Mouse (Mus musculus) embryonic facial prominence, embryonic 15.5 days (tissue): Measurements from ENCODE around the gene Tspan32. TPM values are rescaled to one million over a fixed set of nuclear protein-coding genes. Genes with fewer than 3 reads are reported as not detected.

ENCODE experiments used
- ATAC-seq: fragments of 200-750 bp; cut with Nextera tagmentation; 2 replicates; pipeline ENCODE4 v1.8.0; 2017; ENCODE audit warnings: low read depth, moderate TSS enrichment; ENCODE audit not compliant: insufficient number of reproducible peaks, low FRiP score, low TSS enrichment
- H3K27ac ChIP-seq: fragments of 300-500 bp; sonication (generic); replicated peaks from 2 replicates; pipeline ENCODE4 v1.5.1; 2015; ENCODE audit warnings: mild to moderate bottlenecking, inconsistent platforms
- H3K27me3 ChIP-seq: fragments of 300-500 bp; sonication (generic); 2 replicates; pipeline ENCODE4 v1.6.1; 2015; ENCODE audit warnings: inconsistent platforms
- H3K36me3 ChIP-seq: fragments of 300-500 bp; sonication (generic); 2 replicates; pipeline ENCODE4 v1.6.1; 2015; ENCODE audit warnings: mild to moderate bottlenecking, inconsistent platforms
- H3K4me1 ChIP-seq: fragments of 300-500 bp; sonication (generic); 2 replicates; pipeline ENCODE4 v1.6.1; 2015; ENCODE audit warnings: inconsistent platforms
- H3K4me2 ChIP-seq: fragments of 300-500 bp; sonication (generic); replicated peaks from 2 replicates; pipeline ENCODE4 v1.6.1; 2015; ENCODE audit warnings: mild to moderate bottlenecking, inconsistent platforms
- H3K4me3 ChIP-seq: fragments of 300-500 bp; sonication (generic); replicated peaks from 2 replicates; pipeline ENCODE4 v1.5.1; 2015; ENCODE audit warnings: mild to moderate bottlenecking, inconsistent platforms
- H3K9ac ChIP-seq: fragments of 300-500 bp; sonication (generic); 2 replicates; pipeline ENCODE4 v1.6.1; 2015; ENCODE audit warnings: inconsistent platforms
- H3K9me3 ChIP-seq: fragments of 300-500 bp; sonication (generic); replicated peaks from 2 replicates; pipeline ENCODE4 v1.6.1; 2016; ENCODE audit warnings: inconsistent platforms
- WGBS: fragments of 180-500 bp; shearing (Covaris S2); methylation state at CpG from one replicate; pipeline ENCODE4 v1.1.7; 2015; 5-methylcytosine and 5-hydroxymethylcytosine counted together
- polyA plus RNA-seq: library from polyadenylated mRNA; unstranded; fragments of >200 nt; fragmentation: Nextera tagmentation; extraction: Ambion mirVana; gene quantifications from 2 replicates; pipeline ENCODE4 v1.2.1, GENCODE M21; 2015

Tspan32 gene
- polyA plus RNA-seq, 1 experiment from 2014 or later, result 4.9 TPM

GRCm38 (mm10) chr7:143049841-143050816 lies 45.3 kb downstream of the Tspan32 start:
- Histone ChIP-seq H3K4me3 (no peak overlapping the region), H3K36me3 (no peaks in the 10 kb centered on the region), H3K4me2 (no peak overlapping the region), H3K4me1 (peaks cover 24% of the 10 kb centered on the region), H3K27ac (no peak overlapping the region), H3K27me3 (no peaks in the 10 kb centered on the region), H3K9me3 (no peaks in the 10 kb centered on the region), H3K9ac (no peak overlapping the region)
- no peak for ATAC-seq
- 88% methylated on average over 3 of the region's 3 CpGs for WGBS

DNA sequence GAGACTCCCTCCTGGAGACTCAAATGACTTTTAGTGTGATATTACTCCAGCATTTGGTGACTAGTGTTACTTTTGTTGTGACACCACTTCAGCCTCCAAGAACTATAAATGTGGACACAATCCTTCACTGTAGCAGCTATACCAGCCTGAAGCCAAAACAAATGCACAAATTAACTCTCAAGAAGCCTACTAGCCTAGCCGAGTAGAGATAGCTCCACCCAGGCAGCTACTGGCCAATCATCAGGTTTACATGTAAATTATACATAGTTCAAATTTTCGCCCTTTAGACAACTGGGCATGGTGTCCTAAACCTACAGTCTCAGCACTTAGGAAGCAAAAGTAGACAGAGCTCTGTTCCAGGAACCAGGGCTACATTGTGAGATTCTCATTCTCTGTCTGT lies 46.5 kb downstream of the Tspan32 start:
- Histone ChIP-seq H3K9me3 (no peaks in the 10 kb centered on the region), H3K9ac (no peak overlapping the region), H3K27ac (no peak overlapping the region), H3K36me3 (no peaks in the 10 kb centered on the region), H3K4me1 (peaks cover 36% of the 10 kb centered on the region), H3K4me3 (no peak overlapping the region), H3K4me2 (no peak overlapping the region), H3K27me3 (no peaks in the 10 kb centered on the region)
- no peak for ATAC-seq
- 48% methylated on average over 2 of the region's 2 CpGs for WGBS

GRCm38 (mm10) chr7:143052626-143053007 lies 47.8 kb downstream of the Tspan32 start, which contains the start of gene Cd81:
Gene Cd81, plus strand, starts transcription at chr7:143052739.
- H3K4me1 ChIP-seq, result peaks cover 49% of the 10 kb centered on the region
- no peaks in the 10 kb centered on the region for H3K27me3 ChIP-seq
- H3K4me2 ChIP-seq, result peak within 1 kb of the TSS; percentile 85
- H3K4me3 ChIP-seq, result peak within 1 kb of the TSS; percentile 77
- no peaks in the 10 kb centered on the region for H3K9me3 ChIP-seq
- peak within 1 kb of the TSS; percentile 93 for H3K27ac ChIP-seq
- WGBS, result under 1% methylated on average over 30 of the region's 37 CpGs
- no peaks in the 10 kb centered on the region for H3K36me3 ChIP-seq
- ATAC-seq, result peak; percentile 82
- H3K9ac ChIP-seq, result peak within 1 kb of the TSS; percentile 90

- Histone ChIP-seq H3K4me3 (peak overlapping the region; percentile 77), H3K4me1 (peaks cover 55% of the 10 kb centered on the region), H3K27ac (peak overlapping the region; percentile 93), H3K9me3 (no peaks in the 10 kb centered on the region), H3K4me2 (peak overlapping the region; percentile 85), H3K27me3 (no peaks in the 10 kb centered on the region), H3K36me3 (no peaks in the 10 kb centered on the region), H3K9ac (peak overlapping the region; percentile 90)
- ATAC-seq, result peak; percentile 83
- under 1% methylated on average over 46 of the region's 46 CpGs for WGBS
Measured at GRCm38 (mm10) chr7:143053008-143053899, 48.4 kb downstream of the Tspan32 start.

- H3K4me1 ChIP-seq, result peaks cover 64% of the 10 kb centered on the region
- H3K36me3 ChIP-seq, result no peaks in the 10 kb centered on the region
- peak overlapping the region; percentile 93 for H3K27ac ChIP-seq
- H3K4me3 ChIP-seq, result peak overlapping the region; percentile 77
- peak overlapping the region; percentile 85 for H3K4me2 ChIP-seq
- H3K27me3 ChIP-seq, result no peaks in the 10 kb centered on the region
- WGBS, result 26% methylated on average over 11 of the region's 11 CpGs
- peak overlapping the region; percentile 90 for H3K9ac ChIP-seq
- H3K9me3 ChIP-seq, result no peaks in the 10 kb centered on the region
- no peak for ATAC-seq
Measured at GRCm38 (mm10) chr7:143053961-143054611, 49.2 kb downstream of the Tspan32 start.

DNA sequence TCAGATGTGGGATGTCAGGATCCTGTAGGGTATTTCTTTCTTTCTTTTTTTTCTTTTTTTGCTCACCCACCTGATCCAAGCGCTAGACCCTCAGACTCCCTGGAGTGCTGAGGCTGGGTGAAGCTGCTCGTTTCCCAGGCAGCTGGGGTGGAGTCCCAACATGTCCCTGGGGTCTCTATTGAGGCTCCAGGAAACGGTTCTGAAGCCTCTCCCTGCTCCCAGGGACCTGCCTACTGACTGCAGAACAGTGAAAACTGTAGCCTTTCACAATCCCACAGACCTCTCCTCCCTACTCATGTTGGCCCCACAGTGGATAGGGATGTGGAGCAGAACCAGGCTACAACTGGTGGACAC lies 49.7 kb downstream of the Tspan32 start:
- H3K27ac ChIP-seq, result 0 out of 2 replicates have a peak overlapping the region, but pooled peaks have one; percentile 68
- H3K4me1 ChIP-seq, result peaks cover 69% of the 10 kb centered on the region

DNA sequence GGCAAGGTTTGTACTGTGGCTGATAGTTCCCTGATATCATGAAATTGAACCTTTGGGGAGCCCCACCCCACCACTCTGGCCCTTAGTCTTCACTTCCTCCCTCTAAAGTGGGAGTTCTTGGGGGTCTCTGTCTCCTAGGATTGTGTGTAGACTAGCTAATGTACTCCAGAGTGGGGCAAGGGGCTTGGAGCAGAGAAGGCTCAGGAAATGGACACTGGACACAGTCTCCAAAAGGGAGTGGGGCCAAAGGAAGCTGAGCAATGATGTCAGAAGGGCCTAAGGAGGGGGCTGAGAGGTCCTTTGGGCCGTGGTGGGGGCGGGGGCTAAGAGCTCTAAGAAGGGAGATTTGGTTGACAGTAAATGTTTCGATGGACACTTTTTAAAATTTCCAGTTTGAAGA lies 50.2 kb downstream of the Tspan32 start:
- no peaks in the 10 kb centered on the region for H3K9me3 ChIP-seq
- H3K4me2 ChIP-seq, result peak overlapping the region; percentile 85
- H3K9ac ChIP-seq, result peak overlapping the region; percentile 90; the same call in 1 of the 2 replicates
- H3K27me3 ChIP-seq, result no peaks in the 10 kb centered on the region
- H3K36me3 ChIP-seq, result no peaks in the 10 kb centered on the region
- H3K27ac ChIP-seq, result 0 out of 2 replicates have a peak overlapping the region, but pooled peaks have one; percentile 68
- peaks cover 72% of the 10 kb centered on the region for H3K4me1 ChIP-seq
- peak overlapping the region; percentile 77 for H3K4me3 ChIP-seq
- no peak for ATAC-seq
- WGBS, result 74% methylated on average over 3 of the region's 3 CpGs

More for the DNA sequence above, 49.7 kb downstream of the Tspan32 start:
- no peaks in the 10 kb centered on the region for H3K27me3 ChIP-seq
- ATAC-seq, result no peak
- peak overlapping the region; percentile 90; the same call in 1 of the 2 replicates for H3K9ac ChIP-seq
- 30% methylated on average over 3 of the region's 3 CpGs for WGBS
- no peaks in the 10 kb centered on the region for H3K36me3 ChIP-seq
- peak overlapping the region; percentile 85 for H3K4me2 ChIP-seq
- no peaks in the 10 kb centered on the region for H3K9me3 ChIP-seq
- peak overlapping the region; percentile 77 for H3K4me3 ChIP-seq

DNA sequence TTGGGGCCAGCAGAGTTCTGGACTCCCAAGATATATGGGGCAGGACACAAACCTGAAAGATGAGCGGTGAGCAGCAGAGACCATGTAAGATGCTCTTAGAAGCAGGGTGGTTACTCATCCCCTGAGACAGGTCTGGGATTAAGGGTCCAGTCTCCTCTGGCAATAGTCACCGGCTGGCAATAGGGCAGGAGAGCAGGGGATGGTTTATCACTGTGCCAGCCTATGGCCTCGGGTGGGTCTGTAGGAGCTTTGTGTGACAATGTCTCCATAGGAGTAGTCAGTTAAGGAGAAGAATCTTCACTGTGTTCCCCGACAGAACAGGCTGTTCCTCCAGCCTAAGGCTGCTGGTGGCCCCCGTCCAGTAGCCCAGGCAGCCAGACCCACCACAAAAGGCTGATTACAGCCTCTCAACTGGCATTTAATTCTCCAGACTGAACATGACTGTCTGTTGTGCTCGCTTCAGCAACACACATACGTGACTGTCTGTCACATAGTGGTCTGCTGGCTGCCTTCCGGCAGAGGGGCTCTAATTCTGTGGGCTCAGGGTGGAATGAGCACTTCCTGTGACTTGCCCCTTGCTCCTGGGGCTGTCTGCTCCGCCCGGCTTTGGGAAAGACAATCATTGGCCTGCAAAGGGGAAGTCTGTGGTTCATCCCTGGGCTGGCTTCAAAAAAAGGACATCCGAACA lies 50.8 kb downstream of the Tspan32 start:
- H3K27ac ChIP-seq, result peak overlapping the region; percentile 68
- no peaks in the 10 kb centered on the region for H3K9me3 ChIP-seq
- no peaks in the 10 kb centered on the region for H3K27me3 ChIP-seq
- H3K36me3 ChIP-seq, result peaks cover 1% of the 10 kb centered on the region
- H3K4me2 ChIP-seq, result peak overlapping the region; percentile 85
- H3K4me3 ChIP-seq, result peak overlapping the region; percentile 77
- peaks cover 76% of the 10 kb centered on the region for H3K4me1 ChIP-seq
- H3K9ac ChIP-seq, result 0 out of 2 replicates have a peak overlapping the region, but pooled peaks have one; percentile 90
- WGBS, result 66% methylated on average over 11 of the region's 11 CpGs
- ATAC-seq, result no peak

- Histone ChIP-seq H3K4me1 (peaks cover 71% of the 10 kb centered on the region), H3K27me3 (no peaks in the 10 kb centered on the region), H3K9me3 (no peaks in the 10 kb centered on the region), H3K4me2 (no peak overlapping the region), H3K9ac (no peak overlapping the region), H3K36me3 (peaks cover 10% of the 10 kb centered on the region), H3K4me3 (no peak overlapping the region), H3K27ac (no peak overlapping the region)
- no peak for ATAC-seq
- 82% methylated on average over 5 of the region's 5 CpGs for WGBS
Measured at GRCm38 (mm10) chr7:143057023-143057422, 52.2 kb downstream of the Tspan32 start.

DNA sequence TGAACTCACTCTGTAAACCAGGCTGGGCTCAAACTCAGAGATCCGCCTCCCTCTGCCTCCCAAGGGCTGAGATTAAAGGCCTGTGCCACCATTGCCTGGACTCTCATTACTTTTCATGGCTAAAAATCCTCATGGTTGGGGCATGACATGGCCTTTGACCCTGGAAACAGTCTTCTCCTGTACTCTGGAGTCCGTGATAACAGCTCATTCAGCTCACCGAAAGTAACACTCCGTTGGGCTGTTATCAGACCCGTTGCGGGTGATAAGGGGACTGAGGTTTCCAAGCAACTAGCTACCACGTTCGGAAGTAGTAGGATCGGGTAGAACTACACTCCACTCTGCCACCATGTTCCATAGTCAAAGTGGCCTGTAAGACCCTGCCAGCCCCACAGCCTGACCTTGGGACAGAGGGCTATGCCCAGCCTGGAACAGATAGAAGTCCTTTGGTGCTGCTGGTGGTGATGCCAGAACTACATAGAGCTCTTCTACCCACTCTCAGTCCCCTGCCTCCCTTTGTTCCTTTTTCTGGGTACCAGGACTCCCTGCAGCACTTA lies 52.9 kb downstream of the Tspan32 start:
- Histone ChIP-seq H3K4me3 (no peak overlapping the region), H3K9ac (no peak overlapping the region), H3K27ac (peak overlapping the region; percentile 70), H3K27me3 (no peaks in the 10 kb centered on the region), H3K4me2 (peak overlapping the region; percentile 17; the same call in 1 of the 2 replicates), H3K9me3 (no peaks in the 10 kb centered on the region), H3K4me1 (peaks cover 66% of the 10 kb centered on the region), H3K36me3 (peaks cover 17% of the 10 kb centered on the region)
- WGBS, result 76% methylated on average over 9 of the region's 9 CpGs
- ATAC-seq, result no peak
